Mouse (Mus musculus) lung, embryonic 16.5 days (tissue): ENCODE measurements around the gene BC061212. TPM values are rescaled to one million over a fixed set of nuclear protein-coding genes. Genes with fewer than 3 reads are reported as not detected.
"Not testable (repeated sequence)": the region's sequence is repeated elsewhere in the genome, so short reads cannot be mapped to it uniquely, and the experiment has no call there.

Source experiments
- ATAC-seq: fragments of 200-750 bp; cut with Nextera tagmentation; 2 replicates; pipeline ENCODE4 v1.8.0; 2017; ENCODE audit warnings: low read depth, mild to moderate bottlenecking, moderate library complexity
- H3K27ac ChIP-seq: fragments of 300-500 bp; sonication (generic); 2 replicates; pipeline ENCODE4 v1.5.1; 2014; ENCODE audit warnings: mild to moderate bottlenecking, control low read depth, low read length
- H3K27me3 ChIP-seq: fragments of 300-500 bp; sonication (generic); 2 replicates; pipeline ENCODE4 v1.6.1; 2014; ENCODE audit warnings: low read depth, low read length, mixed read lengths; ENCODE audit not compliant: control insufficient read depth, insufficient read depth
- H3K36me3 ChIP-seq: fragments of 300-500 bp; sonication (generic); 2 replicates; pipeline ENCODE4 v1.6.1; 2014; ENCODE audit warnings: low read length; ENCODE audit not compliant: control insufficient read depth, insufficient read depth
- H3K4me1 ChIP-seq: fragments of 300-500 bp; sonication (generic); replicated peaks from 2 replicates; pipeline ENCODE4 v1.6.1; 2014; ENCODE audit warnings: low read length, mixed read lengths; ENCODE audit not compliant: control insufficient read depth, insufficient read depth
- H3K4me2 ChIP-seq: fragments of 300-500 bp; sonication (generic); 2 replicates; pipeline ENCODE4 v1.6.1; 2014; ENCODE audit warnings: low read depth, low read length, control low read depth
- H3K4me3 ChIP-seq: fragments of 300-500 bp; sonication (generic); 2 replicates; pipeline ENCODE4 v1.5.1; 2014; ENCODE audit warnings: mild to moderate bottlenecking, low read length, control low read depth
- H3K9ac ChIP-seq: fragments of 300-500 bp; sonication (generic); 2 replicates; pipeline ENCODE4 v1.6.1; 2014; ENCODE audit warnings: low read length, control low read depth
- H3K9me3 ChIP-seq: fragments of 300-500 bp; sonication (generic); 2 replicates; pipeline ENCODE4 v1.6.1; 2016; ENCODE audit warnings: low read length; ENCODE audit not compliant: control insufficient read depth
- WGBS: fragments of 180-500 bp; shearing (Covaris S2); extraction: QIAGEN DNeasy Blood & Tissue Kit; methylation state at CpG from one replicate; pipeline ENCODE4 v1.1.7; 2014; 5-methylcytosine and 5-hydroxymethylcytosine counted together
- polyA plus RNA-seq: library from polyadenylated mRNA; unstranded; fragments of >200 nt; fragmentation: Nextera tagmentation; extraction: Ambion mirVana; gene quantifications from 2 replicates; pipeline ENCODE4 v1.2.1, GENCODE M21; 2015

Gene BC061212
- not detected in 2 replicates for polyA plus RNA-seq

- WGBS = no CpG with 5 or more reads among the region's 1 CpGs
- not testable (repeated sequence) for ATAC-seq, H3K27ac ChIP-seq, H3K4me3 ChIP-seq, H3K9ac ChIP-seq, H3K4me1 ChIP-seq, H3K36me3 ChIP-seq, H3K4me2 ChIP-seq, H3K9me3 ChIP-seq, H3K27me3 ChIP-seq
Measured at GRCm38 (mm10) chr5:94070445-94070844, at the start of gene BC061212. Gene BC061212, minus strand, starts transcription at chr5:94070545.

GRCm38 (mm10) chr5:94076085-94076484 lies 5.7 kb upstream of the BC061212 start, which contains the start of gene Gm6351:
Gene Gm6351, plus strand, starts transcription at chr5:94076385.
- not testable (repeated sequence) for H3K9ac ChIP-seq, H3K27me3 ChIP-seq, H3K4me3 ChIP-seq, H3K4me2 ChIP-seq, H3K27ac ChIP-seq, ATAC-seq, H3K36me3 ChIP-seq, H3K9me3 ChIP-seq, H3K4me1 ChIP-seq
- WGBS = no CpG with 5 or more reads among the region's 3 CpGs

Other genes starting within 250 kb of the BC061212 start
- gene Gm7792, start 226.8 kb downstream of the BC061212 start, polyA plus RNA-seq = not detected in 2 replicates
- not detected in 2 replicates for gene Gm16429, start 141.5 kb downstream of the BC061212 start, polyA plus RNA-seq
- gene Gm6351, start 5.8 kb upstream of the BC061212 start, polyA plus RNA-seq = not detected in 2 replicates
- not detected in 2 replicates for gene Gm3106, start 147.5 kb upstream of the BC061212 start, polyA plus RNA-seq
- gene A430089I19Rik, start 236.3 kb upstream of the BC061212 start, polyA plus RNA-seq = not detected in 2 replicates
- gene Gm6502, start 243.9 kb upstream of the BC061212 start, polyA plus RNA-seq = not detected in 2 replicates